Mouse (Mus musculus) ES-Bruce4 (cell line): ENCODE results near the gene Mprip.

Experiments
- CTCF ChIP-seq: IDR thresholded peaks from one replicate; pipeline ENCODE4 v1.8.1; 2011; ENCODE audit warnings: low read depth, low read length
- POLR2A ChIP-seq: IDR thresholded peaks from one replicate; pipeline ENCODE4 v1.8.1; 2011; ENCODE audit warnings: low read length; ENCODE audit not compliant: insufficient read depth

DNA sequence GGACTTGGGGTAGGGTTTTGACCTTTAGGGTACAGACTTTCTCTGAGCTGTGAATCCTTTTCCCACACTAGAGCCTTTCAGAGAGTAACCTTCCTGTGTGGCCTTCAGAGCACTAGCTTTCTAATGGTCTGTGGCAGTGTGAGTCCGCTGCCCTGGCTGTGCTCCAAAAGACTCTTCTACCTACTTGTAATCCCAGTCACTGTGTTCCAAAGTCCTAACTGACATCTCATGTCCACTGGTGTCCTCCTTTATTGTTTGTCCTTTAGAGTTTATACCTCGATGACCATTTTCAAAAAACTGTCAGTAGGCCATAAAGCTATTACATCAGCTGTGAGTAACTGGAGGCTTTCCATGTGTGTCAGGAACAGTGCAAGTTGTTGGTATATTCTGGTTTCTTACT lies 44.0 kb downstream of the Mprip start:
- TF ChIP-seq CTCF = no peak
- no peak for TF ChIP-seq POLR2A
